Comparison of ENCODE assay signal across 10 mouse cellular contexts in the genomic region with DNA sequence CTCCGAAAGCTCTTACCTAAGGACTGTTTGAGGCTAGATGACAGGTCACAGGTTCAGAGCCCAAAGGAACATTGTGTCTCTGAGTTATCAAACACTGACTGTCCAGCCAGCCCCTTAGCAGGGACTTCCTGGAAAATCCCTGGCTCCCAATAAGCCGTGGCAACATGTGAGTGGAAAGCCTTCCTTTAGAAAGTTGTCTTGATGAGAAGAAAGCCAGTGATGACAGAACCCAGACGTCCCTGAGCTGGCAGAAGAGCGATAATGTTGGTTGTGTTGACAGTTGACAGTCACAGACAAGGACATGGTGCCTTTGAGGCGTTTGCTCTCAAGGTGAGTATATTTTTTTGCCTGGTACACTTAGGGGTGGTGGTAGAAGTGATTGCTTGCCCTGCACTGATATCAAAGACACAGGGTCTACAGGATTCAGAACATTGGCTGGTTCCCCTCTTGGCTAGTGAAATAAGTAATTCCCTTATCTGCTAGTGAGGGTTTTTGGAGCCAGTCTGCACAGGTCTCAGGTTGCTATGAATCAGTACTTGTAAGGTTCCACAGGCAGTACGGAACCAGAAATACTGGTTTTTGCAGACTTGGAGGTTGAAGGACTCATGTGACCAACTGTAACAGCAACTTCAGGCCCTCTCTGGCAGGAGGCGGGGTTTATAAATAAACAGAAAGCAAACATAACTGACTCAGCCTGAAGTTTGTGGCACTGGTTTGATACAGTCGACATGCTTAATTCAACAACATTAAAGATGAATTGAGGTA. TPM values are rescaled to one million over a fixed set of nuclear protein-coding genes. Genes with fewer than 3 reads are reported as not detected.
DNase-seq lines count a peak whose midpoint lies in the region; ATAC-seq and TF ChIP-seq lines count a peak whose summit lies in the region.
"Had no signal": no experiment of that assay in that cellular context is flagged by ENCODE, and none has a peak within 500 bp of the region (broad histone marks: within the 10 kb centered on the region; RNA-seq: fewer than 3 reads in every experiment).

No protein-coding gene starts in this region.

- 0 out of 2 replicates have a peak, but pooled peaks cover 2% of the 10 kb centered on the region for H3K4me1 ChIP-seq in thymus, adult 2 months (replicated peaks; ENCODE audit: control insufficient read depth, insufficient read depth, low read length)

- WGBS in large intestine, adult 2 months = 31% methylated on average over 8 of the region's 8 CpGs
- WGBS in thymus, adult 2 months = 96% methylated on average over 8 of the region's 8 CpGs

- H3K27me3 ChIP-seq in thymus, adult 2 months (ENCODE audit: control insufficient read depth, insufficient read depth, low read length) = no peaks in the 10 kb centered on the region

- ATAC-seq in cerebellum, adult (ENCODE audit: insufficient number of reproducible peaks, low FRiP score, low TSS enrichment) = no peak
- ATAC-seq in CD4-positive, CD25-positive, alpha-beta regulatory T cell, adult 4 months = no peak

- H3K27ac ChIP-seq in thymus, adult 2 months (ENCODE audit: control insufficient read depth, insufficient read depth, low read length) = no peak overlapping the region
- H3K27ac ChIP-seq: left cerebral cortex, adult 2 months had no signal

- no peak overlapping the region for H3K4me3 ChIP-seq in thymus, adult 2 months (ENCODE audit: control insufficient read depth, insufficient read depth, low read length)
- H3K4me3 ChIP-seq: left cerebral cortex, adult 2 months had no signal

- peak; percentile 16 for DNase-seq in R1 (ENCODE audit: low read depth, low spot score)
- DNase-seq in gonadal fat pad, adult 2 months (ENCODE audit: low read depth) = peak; percentile 84
- peak; percentile 59 for DNase-seq in heart, postnatal 4 days
- peak; percentile 88 for DNase-seq in large intestine, adult 2 months (ENCODE audit: low read depth, low spot score)
- DNase-seq in thymus, adult 2 months = no peak
- DNase-seq in cerebellum, adult 9-10 months = no peak
- DNase-seq: gastrocnemius, postnatal 25 days had no signal

- TF ChIP-seq CTCF in thymus, adult 2 months (IDR thresholded peaks at IDR 0.05; ENCODE audit: borderline replicate concordance, control insufficient read depth, extremely low read depth, insufficient read depth, low read length, poor library complexity) = no peak

- H3K36me3 ChIP-seq in thymus, adult 2 months (ENCODE audit: control insufficient read depth, insufficient read depth, low read length) = no peaks in the 10 kb centered on the region

- TF ChIP-seq POLR2A in thymus, adult 2 months (IDR thresholded peaks at IDR 0.05; ENCODE audit: control insufficient read depth, extremely low read depth, insufficient read depth, low read length, poor library complexity) = no peak

RNA-seq across cellular contexts. Expression of a gene that starts 42.3 kb away (rescaled TPM):
- polyA plus RNA-seq in gonadal fat pad, adult 2 months (2012; rRNA removed) = 13.8 and 20.2 TPM in 2 replicates
- total RNA-seq in heart, postnatal 4 days (2021) = 100 to 1,000 TPM; 147 to 153 TPM
- polyA plus RNA-seq in large intestine, adult 2 months (2012; rRNA removed) = 20.2 and 34.7 TPM in 2 replicates
- 5.7 and 7.1 TPM in 2 replicates for polyA plus RNA-seq in thymus, adult 2 months (2012; rRNA removed)
- 1 to 10 TPM; 3.5 to 4.2 TPM for polyA plus RNA-seq in CD4-positive, CD25-positive, alpha-beta regulatory T cell, adult 4 months (2017; shearing (Covaris generic))

Comparison
In these comparisons a context has a peak if more than half of its experiments do, and no peak if none do; other contexts are left out.
1. DNase-seq: peak in R1 (single experiment), gonadal fat pad, adult 2 months (single experiment), heart, postnatal 4 days (single experiment) and large intestine, adult 2 months (single experiment); none in thymus, adult 2 months (single experiment) and cerebellum, adult 9-10 months (single experiment).